Mouse (Mus musculus) forebrain, embryonic 15.5 days (tissue): Measurements from ENCODE around the gene Pip5k1b. TPM values are rescaled to one million over a fixed set of nuclear protein-coding genes. Genes with fewer than 3 reads are reported as not detected.

Experiments
- ATAC-seq: fragments of 200-750 bp; cut with Nextera tagmentation; replicated peaks from 2 replicates; pipeline ENCODE4 v1.8.0; 2017; ENCODE audit warnings: mild to moderate bottlenecking, moderate TSS enrichment, moderate library complexity
- H3K27ac ChIP-seq: fragments of 300-500 bp; sonication (generic); replicated peaks from 2 replicates; pipeline ENCODE4 v1.5.1; 2015; ENCODE audit warnings: mild to moderate bottlenecking, inconsistent platforms
- H3K27me3 ChIP-seq: fragments of 300-500 bp; sonication (generic); 2 replicates; pipeline ENCODE4 v1.6.1; 2015; ENCODE audit warnings: inconsistent platforms
- H3K36me3 ChIP-seq: fragments of 300-500 bp; sonication (generic); 2 replicates; pipeline ENCODE4 v1.6.1; 2015; ENCODE audit warnings: mild to moderate bottlenecking, inconsistent platforms
- H3K4me1 ChIP-seq: fragments of 300-500 bp; sonication (generic); 2 replicates; pipeline ENCODE4 v1.6.1; 2015; ENCODE audit warnings: inconsistent platforms
- H3K4me2 ChIP-seq: fragments of 300-500 bp; sonication (generic); replicated peaks from 2 replicates; pipeline ENCODE4 v1.6.1; 2015; ENCODE audit warnings: mild to moderate bottlenecking, inconsistent platforms
- H3K4me3 ChIP-seq: fragments of 300-500 bp; sonication (generic); 2 replicates; pipeline ENCODE4 v1.5.1; 2015; ENCODE audit warnings: mild to moderate bottlenecking, inconsistent platforms
- H3K9ac ChIP-seq: fragments of 300-500 bp; sonication (generic); replicated peaks from 2 replicates; pipeline ENCODE4 v1.6.1; 2015; ENCODE audit warnings: mild to moderate bottlenecking, inconsistent platforms
- H3K9me3 ChIP-seq: fragments of 300-500 bp; sonication (generic); 2 replicates; pipeline ENCODE4 v1.6.1; 2016; ENCODE audit warnings: inconsistent platforms
- WGBS: fragments of 180-500 bp; shearing (Covaris S2); methylation state at CpG from one replicate; pipeline ENCODE4 v1.1.7; 2015; ENCODE audit warnings: mixed read lengths; 5-methylcytosine and 5-hydroxymethylcytosine counted together
- polyA plus RNA-seq: library from polyadenylated mRNA; unstranded; fragments of >200 nt; fragmentation: Nextera tagmentation; extraction: Ambion mirVana; gene quantifications from 2 replicates; pipeline ENCODE4 v1.2.1, GENCODE M21; 2015

Pip5k1b gene
- polyA plus RNA-seq, 1 experiment from 2014 or later: 1.7 TPM

DNA sequence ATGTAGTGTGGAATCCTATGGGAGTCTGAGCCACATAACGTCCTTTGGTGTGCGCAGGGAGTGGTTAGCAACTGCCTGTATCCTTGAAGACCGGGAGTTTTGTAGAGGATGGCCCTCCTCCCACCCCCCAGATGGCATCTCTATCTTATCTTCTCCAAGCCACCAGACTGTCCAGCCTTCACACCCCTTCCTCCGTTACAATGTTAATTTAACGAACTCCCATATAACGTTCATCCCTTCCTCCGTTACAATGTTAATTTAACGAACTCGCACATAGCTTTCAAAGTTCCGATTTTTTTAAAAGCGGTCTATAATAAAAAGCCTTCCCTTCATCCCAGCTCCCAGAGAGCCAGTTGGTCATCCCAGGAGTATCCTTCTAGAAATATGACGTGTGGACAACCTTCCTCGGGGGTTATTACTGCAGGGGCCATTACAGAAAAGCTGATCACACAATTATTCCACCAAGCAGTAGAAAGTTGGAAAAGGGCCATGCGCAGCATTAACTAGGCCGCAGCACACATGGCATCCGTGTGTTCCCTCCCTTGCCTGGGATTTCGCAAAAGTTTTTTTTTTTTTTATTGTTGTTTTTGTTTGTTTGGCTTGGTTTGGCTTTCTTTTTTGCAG, 13.9 kb downstream of the Pip5k1b start:
- H3K27ac ChIP-seq: no peak overlapping the region
- H3K36me3 ChIP-seq: no peaks in the 10 kb centered on the region
- H3K4me1 ChIP-seq: no peaks in the 10 kb centered on the region
- no peak overlapping the region for H3K9ac ChIP-seq
- no peak overlapping the region for H3K4me3 ChIP-seq
- H3K9me3 ChIP-seq: no peaks in the 10 kb centered on the region
- 69% methylated on average over 17 of the region's 17 CpGs for WGBS
- H3K4me2 ChIP-seq: no peak overlapping the region
- no peaks in the 10 kb centered on the region for H3K27me3 ChIP-seq
- ATAC-seq: no peak

DNA sequence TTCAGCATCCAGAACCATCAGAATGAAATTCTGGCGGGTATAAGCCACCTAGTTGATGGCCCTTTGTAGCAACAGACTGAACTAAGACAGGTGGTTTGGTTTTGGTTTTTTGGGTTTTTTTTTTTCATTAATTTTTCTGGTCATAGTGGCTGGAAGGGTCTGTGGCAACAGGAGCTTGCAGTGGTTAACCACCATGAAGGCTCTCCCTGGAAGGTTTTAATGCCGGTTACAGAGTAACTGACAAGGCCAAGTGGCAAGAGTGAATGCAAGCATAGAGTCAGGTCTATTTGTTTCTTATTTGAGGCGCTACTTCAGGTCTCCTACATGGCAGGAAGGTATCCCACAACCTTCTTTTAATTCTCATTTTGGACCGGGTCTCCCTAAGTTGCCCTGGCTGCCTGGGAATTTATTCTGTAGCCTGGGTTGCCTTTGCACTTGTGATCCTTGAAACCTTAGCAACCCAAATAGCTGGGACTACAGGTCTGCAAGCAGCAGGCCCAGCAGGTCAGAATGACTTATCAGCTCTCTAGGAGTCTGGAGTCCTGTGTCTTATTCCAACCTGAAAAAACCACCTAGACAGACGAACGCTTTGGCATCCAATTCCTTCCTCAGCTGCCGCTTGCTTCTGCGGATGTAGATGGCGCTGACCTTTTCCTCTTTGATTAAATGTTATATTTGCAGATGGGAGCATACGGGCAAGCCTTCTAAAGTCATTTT, 14.6 kb downstream of the Pip5k1b start:
- WGBS: 93% methylated on average over 10 of the region's 10 CpGs
- no peak for ATAC-seq
- no peaks in the 10 kb centered on the region for H3K27me3 ChIP-seq
- no peaks in the 10 kb centered on the region for H3K36me3 ChIP-seq
- no peak overlapping the region for H3K4me2 ChIP-seq
- H3K27ac ChIP-seq: no peak overlapping the region
- H3K9me3 ChIP-seq: no peaks in the 10 kb centered on the region
- no peak overlapping the region for H3K9ac ChIP-seq
- H3K4me3 ChIP-seq: no peak overlapping the region
- no peaks in the 10 kb centered on the region for H3K4me1 ChIP-seq

DNA sequence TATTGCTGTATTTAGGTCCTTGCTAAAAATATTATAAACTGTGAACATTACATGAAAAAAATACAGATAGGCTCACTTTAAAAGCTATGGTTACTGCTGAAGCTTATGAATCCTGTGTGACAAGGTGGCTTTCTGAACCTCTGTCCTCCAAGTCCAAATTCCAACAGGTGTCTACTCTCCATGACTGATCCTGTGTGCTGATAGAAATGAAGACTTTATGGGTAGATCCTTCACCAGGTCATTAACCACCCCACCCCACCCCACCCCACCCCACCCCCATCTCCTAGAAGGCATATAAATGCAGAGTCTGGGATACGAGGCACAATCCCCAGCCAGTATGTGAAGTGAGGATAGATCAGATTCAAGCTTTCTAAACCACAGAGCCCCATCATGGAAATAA, 16.6 kb downstream of the Pip5k1b start:
- WGBS: 92% methylated on average over 1 of the region's 1 CpGs
- ATAC-seq: no peak

DNA sequence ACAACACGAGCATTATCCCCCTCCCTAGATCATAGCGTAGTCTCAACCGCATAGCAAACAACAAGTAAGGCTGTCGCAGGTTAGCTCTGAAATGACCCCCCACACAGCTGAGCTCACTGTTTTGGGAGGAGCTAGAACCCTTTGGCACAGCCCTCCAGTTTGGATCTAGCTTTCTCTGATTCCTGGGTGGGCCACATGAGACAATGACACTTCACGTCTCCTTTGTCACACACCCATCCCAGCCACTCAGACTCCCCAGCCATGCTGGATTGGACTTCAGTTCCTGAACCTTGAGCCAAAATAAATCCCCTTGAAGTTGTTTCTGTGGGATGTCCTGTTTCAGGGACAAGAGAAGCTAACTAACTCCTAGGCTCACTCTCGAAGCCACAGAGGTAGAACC, 17.5 kb downstream of the Pip5k1b start:
- no peak for ATAC-seq
- Histone ChIP-seq H3K27ac (no peak overlapping the region), H3K4me2 (no peak overlapping the region), H3K9me3 (no peaks in the 10 kb centered on the region), H3K9ac (no peak overlapping the region), H3K4me3 (no peak overlapping the region), H3K4me1 (no peaks in the 10 kb centered on the region), H3K27me3 (no peaks in the 10 kb centered on the region), H3K36me3 (no peaks in the 10 kb centered on the region)
- WGBS: 86% methylated on average over 6 of the region's 6 CpGs

More for the DNA sequence above, 16.6 kb downstream of the Pip5k1b start:
- no peaks in the 10 kb centered on the region for H3K9me3 ChIP-seq
- no peaks in the 10 kb centered on the region for H3K36me3 ChIP-seq
- no peak overlapping the region for H3K27ac ChIP-seq
- H3K4me1 ChIP-seq: no peaks in the 10 kb centered on the region
- H3K9ac ChIP-seq: no peak overlapping the region
- H3K4me2 ChIP-seq: no peak overlapping the region
- H3K27me3 ChIP-seq: no peaks in the 10 kb centered on the region
- H3K4me3 ChIP-seq: no peak overlapping the region

GRCm38 (mm10) chr19:24537691-24538090, 18.0 kb downstream of the Pip5k1b start:
- WGBS: 84% methylated on average over 4 of the region's 4 CpGs
- no peak overlapping the region for H3K9ac ChIP-seq
- H3K27me3 ChIP-seq: no peaks in the 10 kb centered on the region

DNA sequence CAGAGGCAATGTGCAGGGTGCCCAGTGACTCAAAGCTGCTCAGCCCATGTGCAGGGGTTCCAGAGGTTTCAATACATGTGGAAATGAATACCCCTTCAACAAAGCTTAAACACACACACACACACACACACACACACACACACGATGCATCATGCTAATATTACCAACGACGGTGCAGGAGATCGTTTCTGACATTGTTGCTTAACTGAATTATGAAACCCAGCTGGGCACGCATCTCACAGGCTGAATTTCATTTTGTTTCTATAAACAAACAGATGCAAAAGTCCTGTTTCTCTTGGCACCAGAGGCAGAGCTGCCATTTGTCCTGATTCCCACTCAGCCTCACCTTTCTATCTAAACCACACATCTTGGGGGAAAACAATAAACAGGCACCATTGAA, 18.8 kb downstream of the Pip5k1b start:
- H3K4me1 ChIP-seq: no peaks in the 10 kb centered on the region
- H3K4me3 ChIP-seq: no peak overlapping the region
- ATAC-seq: no peak
- H3K4me2 ChIP-seq: no peak overlapping the region
- no peaks in the 10 kb centered on the region for H3K9me3 ChIP-seq
- H3K36me3 ChIP-seq: no peaks in the 10 kb centered on the region
- H3K9ac ChIP-seq: no peak overlapping the region
- 66% methylated on average over 5 of the region's 5 CpGs for WGBS
- H3K27me3 ChIP-seq: no peaks in the 10 kb centered on the region
- H3K27ac ChIP-seq: no peak overlapping the region

More at GRCm38 (mm10) chr19:24537691-24538090, 18.0 kb downstream of the Pip5k1b start:
- no peak overlapping the region for H3K4me3 ChIP-seq
- no peaks in the 10 kb centered on the region for H3K4me1 ChIP-seq
- no peak overlapping the region for H3K27ac ChIP-seq
- no peaks in the 10 kb centered on the region for H3K9me3 ChIP-seq
- no peaks in the 10 kb centered on the region for H3K36me3 ChIP-seq
- no peak overlapping the region for H3K4me2 ChIP-seq
- ATAC-seq: no peak

DNA sequence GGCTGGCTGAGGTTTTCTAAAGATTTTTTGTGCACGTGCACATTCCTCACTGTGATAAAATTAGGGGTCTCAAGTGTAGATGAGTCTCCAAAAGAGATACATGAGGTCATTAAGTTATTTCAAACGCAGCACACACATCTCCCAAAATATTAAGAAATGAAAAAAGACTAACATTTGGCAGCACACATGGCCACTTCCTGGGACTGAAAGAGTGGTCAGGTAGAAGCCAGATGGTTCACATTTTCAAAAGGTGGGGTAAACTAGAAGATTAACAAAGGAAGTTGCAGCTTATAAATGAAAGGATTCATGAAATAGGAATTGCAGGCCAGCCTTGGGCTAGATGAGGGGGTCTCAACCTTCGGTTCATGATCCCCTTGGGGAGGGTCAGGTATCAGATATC, 19.4 kb downstream of the Pip5k1b start:
- Histone ChIP-seq H3K4me1 (no peaks in the 10 kb centered on the region), H3K4me3 (no peak overlapping the region), H3K36me3 (no peaks in the 10 kb centered on the region), H3K27me3 (no peaks in the 10 kb centered on the region), H3K4me2 (no peak overlapping the region), H3K27ac (no peak overlapping the region), H3K9ac (no peak overlapping the region), H3K9me3 (no peaks in the 10 kb centered on the region)
- 92% methylated on average over 3 of the region's 3 CpGs for WGBS
- ATAC-seq: no peak

DNA sequence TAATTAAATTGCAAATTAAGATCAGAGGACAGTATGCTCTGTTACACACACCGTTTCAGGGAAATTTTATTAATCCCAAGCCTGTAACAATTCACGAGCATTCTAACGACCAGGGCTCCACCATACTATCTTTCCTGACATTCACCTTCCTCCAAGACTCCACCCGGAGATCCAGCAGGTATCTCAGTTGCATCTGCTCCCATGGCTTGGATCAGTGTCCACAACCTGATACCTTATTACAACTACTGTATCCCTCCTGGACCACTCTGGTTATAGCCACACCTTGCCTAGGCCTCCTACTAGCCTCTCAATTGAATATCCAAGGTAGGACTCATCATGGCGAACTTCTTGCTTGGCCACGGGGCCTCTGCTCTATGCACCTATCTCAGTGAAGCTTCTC, 20.5 kb downstream of the Pip5k1b start:
- no peaks in the 10 kb centered on the region for H3K4me1 ChIP-seq
- H3K27ac ChIP-seq: no peak overlapping the region
- no peaks in the 10 kb centered on the region for H3K9me3 ChIP-seq
- H3K9ac ChIP-seq: no peak overlapping the region
- H3K4me3 ChIP-seq: no peak overlapping the region
- H3K4me2 ChIP-seq: no peak overlapping the region
- WGBS: 77% methylated on average over 6 of the region's 6 CpGs
- no peak for ATAC-seq
- no peaks in the 10 kb centered on the region for H3K27me3 ChIP-seq
- H3K36me3 ChIP-seq: no peaks in the 10 kb centered on the region

GRCm38 (mm10) chr19:24534733-24535132, 20.9 kb downstream of the Pip5k1b start:
- Histone ChIP-seq H3K4me1 (no peaks in the 10 kb centered on the region), H3K27me3 (no peaks in the 10 kb centered on the region), H3K27ac (no peak overlapping the region), H3K4me3 (no peak overlapping the region), H3K9ac (no peak overlapping the region), H3K36me3 (no peaks in the 10 kb centered on the region), H3K4me2 (no peak overlapping the region), H3K9me3 (no peaks in the 10 kb centered on the region)
- no peak for ATAC-seq
- 78% methylated on average over 7 of the region's 7 CpGs for WGBS

GRCm38 (mm10) chr19:24528910-24529561, 26.6 kb downstream of the Pip5k1b start:
- ATAC-seq: no peak
- 93% methylated on average over 4 of the region's 4 CpGs for WGBS

DNA sequence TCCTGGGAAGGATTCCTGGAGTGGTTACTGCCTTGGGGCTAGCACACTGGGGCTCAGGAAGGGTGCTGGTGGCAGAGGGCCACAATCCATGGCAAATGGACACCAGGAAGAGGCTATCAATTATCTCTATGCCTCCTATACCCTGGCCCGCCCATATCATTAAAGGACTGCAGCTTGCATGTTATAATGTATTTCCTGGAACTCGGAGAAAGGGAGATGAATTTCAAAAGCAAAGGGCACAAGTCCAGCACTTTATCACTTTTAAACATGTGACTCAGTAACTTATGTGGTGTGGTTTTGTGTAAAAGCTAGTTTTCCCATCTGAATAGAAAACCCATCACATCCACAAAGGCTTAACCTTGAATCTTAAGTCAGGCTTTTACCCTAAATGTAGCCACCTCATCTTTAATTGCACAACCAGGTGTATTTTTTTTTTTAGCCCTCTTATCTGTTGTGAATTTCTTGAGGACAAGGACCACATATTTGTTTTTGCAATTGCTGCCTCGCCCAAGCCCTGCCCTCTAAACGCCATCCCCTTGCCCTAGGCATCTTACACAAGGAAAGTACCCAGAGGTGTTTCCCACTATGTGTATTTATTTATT, 27.4 kb downstream of the Pip5k1b start:
- H3K9me3 ChIP-seq: no peaks in the 10 kb centered on the region
- H3K27ac ChIP-seq: no peak overlapping the region
- no peak overlapping the region for H3K9ac ChIP-seq
- WGBS: 89% methylated on average over 4 of the region's 4 CpGs
- no peaks in the 10 kb centered on the region for H3K4me1 ChIP-seq
- ATAC-seq: no peak
- no peak overlapping the region for H3K4me2 ChIP-seq
- no peak overlapping the region for H3K4me3 ChIP-seq
- no peaks in the 10 kb centered on the region for H3K36me3 ChIP-seq
- no peaks in the 10 kb centered on the region for H3K27me3 ChIP-seq

More at GRCm38 (mm10) chr19:24528910-24529561, 26.6 kb downstream of the Pip5k1b start:
- Histone ChIP-seq H3K4me2 (no peak overlapping the region), H3K4me1 (no peaks in the 10 kb centered on the region), H3K9ac (no peak overlapping the region), H3K27me3 (no peaks in the 10 kb centered on the region), H3K36me3 (no peaks in the 10 kb centered on the region), H3K9me3 (no peaks in the 10 kb centered on the region), H3K27ac (no peak overlapping the region), H3K4me3 (no peak overlapping the region)

- Histone ChIP-seq H3K4me1 (no peaks in the 10 kb centered on the region), H3K4me2 (no peak overlapping the region), H3K36me3 (no peaks in the 10 kb centered on the region), H3K4me3 (no peak overlapping the region), H3K9ac (no peak overlapping the region), H3K27me3 (no peaks in the 10 kb centered on the region), H3K27ac (no peak overlapping the region), H3K9me3 (no peaks in the 10 kb centered on the region)
- WGBS: 88% methylated on average over 5 of the region's 5 CpGs
- ATAC-seq: no peak
Observed at GRCm38 (mm10) chr19:24527613-24527948, 28.1 kb downstream of the Pip5k1b start.
